Mouse (Mus musculus) G1E (cell line): Measurements from ENCODE around the gene Ccr1l1. TPM values are rescaled to one million over a fixed set of nuclear protein-coding genes. Genes with fewer than 3 reads are reported as not detected.

ENCODE experiments used
- ATAC-seq: 2 replicates; pipeline ENCODE4 v1.8.0; 2016; ENCODE audit warnings: mild to moderate bottlenecking; ENCODE audit not compliant: insufficient number of reproducible peaks, poor library complexity, low FRiP score, severe bottlenecking; ENCODE audit errors: extremely low read depth
- DNase-seq: peaks from one replicate; pipeline ENCODE4 v3.0.0; 2012; ENCODE audit warnings: low spot score
- H3K27me3 ChIP-seq: 2 replicates; pipeline ENCODE4 v1.6.1; 2012; ENCODE audit warnings: mild to moderate bottlenecking, low read length, inconsistent platforms; ENCODE audit not compliant: insufficient read depth
- H3K36me3 ChIP-seq: replicated peaks from 2 replicates; pipeline ENCODE3; 2012; ENCODE audit warnings: mild to moderate bottlenecking, inconsistent platforms
- H3K4me1 ChIP-seq: 2 replicates; pipeline ENCODE4 v1.6.1; 2012; ENCODE audit warnings: low read depth, low read length, inconsistent platforms, mixed read lengths; ENCODE audit not compliant: insufficient read depth
- H3K4me3 ChIP-seq: 2 replicates; pipeline ENCODE4 v1.5.1; 2012; ENCODE audit warnings: low read depth, mild to moderate bottlenecking, inconsistent platforms, low read length, moderate library complexity, mixed read lengths
- H3K9me3 ChIP-seq: replicated peaks from 2 replicates; pipeline ENCODE4 v1.6.1; 2012; ENCODE audit warnings: inconsistent platforms
- CTCF ChIP-seq: IDR thresholded peaks from 2 replicates; pipeline ENCODE4 v1.5.1; 2012; ENCODE audit warnings: low read depth, low read length, inconsistent platforms, mixed read lengths
- GATA1 ChIP-seq: IDR thresholded peaks from 2 replicates; pipeline ENCODE4 v1.6.1; 2012; ENCODE audit warnings: borderline replicate concordance, low read length, inconsistent platforms, mixed read lengths
- GATA2 ChIP-seq: IDR thresholded peaks from 2 replicates; pipeline ENCODE4 v1.6.1; 2012; ENCODE audit warnings: low read depth, low read length, inconsistent platforms, borderline replicate concordance
- POLR2AphosphoS5 ChIP-seq: IDR thresholded peaks from 2 replicates; pipeline ENCODE4 v1.6.1; 2012; ENCODE audit warnings: low read depth, low read length, inconsistent platforms; ENCODE audit not compliant: insufficient replicate concordance
- TAL1 ChIP-seq: conservative IDR thresholded peaks from 2 replicates; pipeline ENCODE4 v1.6.1; 2012; ENCODE audit warnings: low read depth, low read length, inconsistent platforms, mixed read lengths
- polyA plus RNA-seq: library from polyadenylated mRNA; stranded (reverse); fragments of >175 nt; gene quantifications from 2 replicates; pipeline ENCODE4 v1.2.3, GENCODE M21; 2012
- total RNA-seq, 2 experiments: library from RNA; stranded (forward) in 1 of 2; stranded (reverse) in 1 of 2; fragments of 200-1000 nt in 1 of 2; fragments of >200 nt in 1 of 2; fragmentation: Nextera tagmentation in 1 of 2; gene quantifications; 2 replicates each; pipeline ENCODE4 v1.2.3; 2014 to 2017

Gene Ccr1l1
- total and polyA plus RNA-seq, 3 experiments, result 0.11 TPM; not detected in 2

DNA sequence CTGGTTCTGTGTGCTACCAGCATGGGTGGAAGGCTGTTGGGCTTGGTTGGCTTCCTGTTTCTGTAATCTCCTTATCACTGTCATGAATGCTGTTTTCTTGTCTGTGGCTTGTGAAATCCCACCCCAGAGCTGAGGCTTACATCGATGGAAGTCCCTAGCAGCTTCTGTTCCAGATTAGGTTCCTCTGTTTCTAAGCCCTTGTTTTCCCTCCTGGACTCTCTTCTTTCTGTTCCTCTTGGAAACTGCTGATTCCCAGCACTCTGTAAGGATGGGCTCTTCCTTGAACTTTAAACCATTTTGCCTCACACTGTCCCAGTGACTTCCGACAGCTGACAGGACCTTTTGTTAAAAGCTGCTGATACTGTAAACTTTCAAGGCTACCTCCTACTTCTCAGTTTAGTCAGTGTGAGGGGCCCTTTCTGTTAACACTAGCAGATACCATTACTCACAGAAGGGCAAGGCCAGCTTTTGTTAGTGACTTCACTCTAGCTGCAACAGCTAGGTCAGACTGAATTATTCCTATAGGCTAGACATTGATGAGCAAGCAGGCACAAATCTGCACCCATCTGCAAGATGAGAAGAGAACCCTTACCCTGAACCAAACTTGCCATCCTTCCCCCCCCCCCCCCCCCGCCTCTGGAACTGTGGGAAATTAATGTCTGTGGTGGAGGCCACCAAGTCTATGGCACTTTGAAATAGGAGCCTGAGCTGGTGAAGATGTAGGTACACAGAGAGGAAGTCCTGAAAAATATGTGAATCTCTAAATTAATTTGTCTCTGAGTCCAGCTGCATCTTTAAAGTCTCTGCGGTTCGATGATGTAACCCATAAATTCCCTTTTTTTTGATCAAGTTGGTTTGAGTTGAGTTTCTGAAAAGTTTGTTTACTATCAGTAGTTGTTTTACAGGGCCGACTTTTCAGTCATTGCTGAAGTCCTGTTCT, 46.2 kb downstream of the Ccr1l1 start:
- Histone ChIP-seq H3K9me3 (no peaks in the 10 kb centered on the region), H3K4me3 (no peak overlapping the region; the same call in 1 of the 2 replicates), H3K4me1 (peaks cover 84% of the 10 kb centered on the region), H3K27me3 (no peaks in the 10 kb centered on the region), H3K36me3 (peaks cover 77% of the 10 kb centered on the region)
- peak; percentile 31 for ATAC-seq
- peak; percentile 94 for DNase-seq
- TF ChIP-seq TAL1, result no peak
- no peak for TF ChIP-seq GATA1
- no peak for TF ChIP-seq GATA2
- no peak for TF ChIP-seq CTCF
- TF ChIP-seq POLR2AphosphoS5, result no peak

DNA sequence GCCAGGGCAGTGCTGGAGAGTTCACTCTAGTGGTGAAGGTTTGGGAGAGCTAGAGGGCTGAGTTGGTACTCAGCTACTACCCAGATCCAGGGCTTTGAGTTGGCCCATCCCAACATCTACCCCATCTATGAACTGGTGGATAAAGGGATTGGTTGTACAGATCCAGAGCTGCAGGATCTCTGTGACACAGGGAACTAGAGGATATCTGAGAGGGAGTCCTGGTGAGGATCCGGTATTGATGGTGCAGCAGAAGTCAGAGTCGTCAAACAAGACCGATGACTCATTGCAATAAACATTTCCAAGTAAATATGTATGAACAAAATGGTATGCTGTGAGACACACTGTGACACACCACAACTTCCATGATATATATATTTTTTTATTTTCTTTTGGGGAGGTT, 47.3 kb downstream of the Ccr1l1 start:
- TF ChIP-seq CTCF (no peak), POLR2AphosphoS5 (no peak), GATA1 (no peak), GATA2 (no peak), TAL1 (no peak)

DNA sequence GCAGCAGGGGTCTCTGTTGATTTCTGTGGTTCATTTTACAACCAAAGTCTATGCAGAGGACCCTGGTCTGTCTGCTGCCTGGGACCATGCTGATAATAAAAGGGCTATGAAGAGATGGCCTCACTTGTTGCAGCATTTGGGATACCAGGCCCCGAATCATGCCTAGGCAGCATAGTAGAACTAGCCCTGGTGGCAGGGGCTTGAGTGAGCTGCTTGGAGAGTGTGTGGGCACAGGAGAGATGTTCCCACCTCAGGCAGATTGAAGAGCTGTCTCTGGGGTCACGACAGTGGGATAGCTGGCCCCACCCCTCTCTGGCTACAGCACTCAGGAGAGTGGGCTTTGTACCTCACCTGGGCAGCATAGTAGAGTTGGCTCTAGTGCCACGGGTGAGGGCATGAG, 47.7 kb downstream of the Ccr1l1 start:
- ATAC-seq, result no peak
- H3K27me3 ChIP-seq, result no peaks in the 10 kb centered on the region
- H3K4me1 ChIP-seq, result peaks cover 72% of the 10 kb centered on the region
- peaks cover 64% of the 10 kb centered on the region for H3K36me3 ChIP-seq
- peak overlapping the region; percentile 0; the same call in 1 of the 2 replicates for H3K4me3 ChIP-seq
- H3K9me3 ChIP-seq, result no peaks in the 10 kb centered on the region
- DNase-seq, result peak; percentile 58
- TF ChIP-seq GATA1, result no peak
- no peak for TF ChIP-seq TAL1
- TF ChIP-seq GATA2, result no peak
- TF ChIP-seq POLR2AphosphoS5, result no peak
- no peak for TF ChIP-seq CTCF

More for the DNA sequence above, 47.3 kb downstream of the Ccr1l1 start:
- ATAC-seq (no peak), DNase-seq (no peak)
- H3K9me3 ChIP-seq, result no peaks in the 10 kb centered on the region
- H3K36me3 ChIP-seq, result peaks cover 66% of the 10 kb centered on the region
- peak overlapping the region; percentile 0; the same call in 1 of the 2 replicates for H3K4me3 ChIP-seq
- no peaks in the 10 kb centered on the region for H3K27me3 ChIP-seq
- peaks cover 74% of the 10 kb centered on the region for H3K4me1 ChIP-seq

DNA sequence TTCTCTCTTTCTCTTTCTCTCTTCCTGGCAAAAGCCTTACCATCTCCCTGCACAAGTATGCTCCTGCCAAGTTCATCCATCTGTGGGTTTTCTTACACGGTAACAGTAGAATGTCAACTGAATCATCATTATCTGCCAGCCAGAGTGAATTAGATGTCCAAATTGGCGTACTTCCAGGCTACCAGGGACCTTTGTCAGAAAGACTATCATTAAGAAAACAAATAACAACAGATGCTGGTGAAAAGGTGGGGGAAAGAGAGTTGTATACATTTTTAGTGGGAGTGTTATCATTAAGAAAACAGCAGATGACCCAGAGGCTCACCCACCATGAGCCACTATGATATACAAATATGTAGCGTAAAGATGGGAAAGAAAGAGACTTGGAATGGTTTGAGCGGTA, 48.3 kb downstream of the Ccr1l1 start:
- H3K9me3 ChIP-seq, result no peaks in the 10 kb centered on the region
- no peak for TF ChIP-seq GATA2
- TF ChIP-seq TAL1, result no peak
- no peak for TF ChIP-seq GATA1
- no peak for TF ChIP-seq CTCF
- no peak for TF ChIP-seq POLR2AphosphoS5
- DNase-seq (peak; percentile 55), ATAC-seq (no peak)
- no peaks in the 10 kb centered on the region for H3K27me3 ChIP-seq
- H3K4me1 ChIP-seq, result peaks cover 73% of the 10 kb centered on the region
- no peak overlapping the region for H3K4me3 ChIP-seq
- H3K36me3 ChIP-seq, result peaks cover 62% of the 10 kb centered on the region

DNA sequence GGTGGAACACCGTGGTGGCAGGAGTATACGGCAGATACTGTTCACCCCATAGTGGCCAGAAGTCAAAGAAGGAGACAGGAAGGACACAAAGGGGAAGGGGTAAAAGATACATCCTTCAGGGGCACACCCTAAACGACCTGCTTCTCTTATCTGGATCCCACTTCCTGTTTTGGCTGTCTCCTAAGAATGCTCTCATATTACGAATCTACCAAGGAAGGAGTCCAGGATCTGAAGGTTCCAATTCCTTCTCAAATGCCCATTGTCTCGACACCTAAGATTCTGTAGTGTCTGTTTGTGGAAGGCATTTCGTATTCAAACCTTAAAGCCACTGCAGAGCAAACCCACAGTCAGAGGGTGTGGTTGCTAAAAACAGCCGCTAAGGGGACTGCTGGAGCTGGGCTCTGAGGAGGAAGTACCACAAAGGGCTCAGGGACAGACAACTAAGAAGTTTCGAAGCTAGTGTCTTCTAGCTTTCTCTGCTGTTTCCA, 49.4 kb downstream of the Ccr1l1 start:
- H3K27me3 ChIP-seq, result no peaks in the 10 kb centered on the region
- peak overlapping the region; percentile 27; the same call in 1 of the 2 replicates for H3K4me3 ChIP-seq
- H3K9me3 ChIP-seq, result peaks cover 5% of the 10 kb centered on the region
- ATAC-seq (peak; percentile 42), DNase-seq (peak; percentile 100)
- H3K4me1 ChIP-seq, result peaks cover 75% of the 10 kb centered on the region
- peaks cover 63% of the 10 kb centered on the region for H3K36me3 ChIP-seq
- TF ChIP-seq CTCF (no peak), GATA1 (no peak), POLR2AphosphoS5 (no peak), TAL1 (no peak), GATA2 (no peak)

DNA sequence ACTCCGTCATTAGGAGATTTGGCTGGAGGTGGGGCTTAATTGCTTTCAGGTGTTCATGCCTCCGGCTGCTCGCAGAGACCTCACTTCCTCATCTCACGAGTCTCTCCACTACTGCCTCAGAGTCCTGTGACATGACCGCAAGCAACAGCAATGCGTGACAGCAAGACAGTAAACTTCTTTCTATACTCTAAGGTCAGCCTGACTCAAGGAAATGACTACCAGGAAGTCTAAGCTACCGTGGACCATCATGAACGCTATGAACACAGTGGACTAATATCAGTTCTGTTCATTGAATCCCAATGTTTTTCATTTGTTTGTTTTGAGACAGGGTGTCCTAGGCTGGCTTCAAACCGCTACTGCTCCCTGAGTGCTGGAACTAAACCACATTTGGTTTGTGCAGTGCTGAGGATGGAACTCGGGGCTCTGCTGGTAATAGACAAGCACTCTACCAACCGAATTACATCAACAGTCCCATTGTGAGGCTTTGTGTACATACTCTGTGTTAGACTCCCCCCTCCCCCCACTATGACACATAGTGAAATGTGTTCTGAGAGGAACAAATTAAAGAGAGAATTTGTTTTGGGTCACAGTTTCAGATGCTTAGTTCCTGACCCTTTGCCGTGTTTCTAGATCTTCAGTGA, 50.0 kb downstream of the Ccr1l1 start:
- TF ChIP-seq POLR2AphosphoS5, result no peak
- TF ChIP-seq GATA1, result no peak
- no peak for TF ChIP-seq GATA2
- no peak for TF ChIP-seq TAL1
- TF ChIP-seq CTCF, result no peak
- H3K36me3 ChIP-seq, result peaks cover 57% of the 10 kb centered on the region
- H3K27me3 ChIP-seq, result no peaks in the 10 kb centered on the region
- DNase-seq (peak; percentile 94), ATAC-seq (0 out of 2 replicates have a peak, but pooled peaks have one; percentile 1)
- H3K9me3 ChIP-seq, result peaks cover 5% of the 10 kb centered on the region
- H3K4me1 ChIP-seq, result peaks cover 70% of the 10 kb centered on the region
- peak overlapping the region; percentile 27; the same call in 1 of the 2 replicates for H3K4me3 ChIP-seq
